Mouse (Mus musculus): ENCODE measurements around the gene Tyrobp. TPM values are rescaled to one million over a fixed set of nuclear protein-coding genes. Genes with fewer than 3 reads are reported as not detected.

The Tyrobp gene
- polyA plus RNA-seq, 1 experiment = not detected

GRCm38 (mm10) chr7:30419561-30420499 lies 6.3 kb downstream of the Tyrobp start, which contains the start of gene Hcst:
Gene Hcst, minus strand, starts transcription at chr7:30419854.
- TF ChIP-seq GATA1 (IDR thresholded peaks at IDR 0.05; ENCODE audit: low read length) = no peak

GRCm38 (mm10) chr7:30420673-30421072 lies 7.1 kb downstream of the Tyrobp start:
- no peak for TF ChIP-seq GATA1 (IDR thresholded peaks at IDR 0.05; ENCODE audit: low read length)

- no peak for TF ChIP-seq GATA1 (IDR thresholded peaks at IDR 0.05; ENCODE audit: low read length)
Measured at GRCm38 (mm10) chr7:30421175-30421889, 7.8 kb downstream of the Tyrobp start, which contains the start of gene Nfkbid. Gene Nfkbid, plus strand, starts transcription at chr7:30421732.

GRCm38 (mm10) chr7:30421890-30422435 lies 8.4 kb downstream of the Tyrobp start:
- TF ChIP-seq GATA1 (IDR thresholded peaks at IDR 0.05; ENCODE audit: low read length) = no peak

GRCm38 (mm10) chr7:30422560-30422959 lies 9.0 kb downstream of the Tyrobp start:
- no peak for TF ChIP-seq GATA1 (IDR thresholded peaks at IDR 0.05; ENCODE audit: low read length)

- no peak for TF ChIP-seq GATA1 (IDR thresholded peaks at IDR 0.05; ENCODE audit: low read length)
Measured at GRCm38 (mm10) chr7:30423071-30423641, 9.6 kb downstream of the Tyrobp start.

DNA sequence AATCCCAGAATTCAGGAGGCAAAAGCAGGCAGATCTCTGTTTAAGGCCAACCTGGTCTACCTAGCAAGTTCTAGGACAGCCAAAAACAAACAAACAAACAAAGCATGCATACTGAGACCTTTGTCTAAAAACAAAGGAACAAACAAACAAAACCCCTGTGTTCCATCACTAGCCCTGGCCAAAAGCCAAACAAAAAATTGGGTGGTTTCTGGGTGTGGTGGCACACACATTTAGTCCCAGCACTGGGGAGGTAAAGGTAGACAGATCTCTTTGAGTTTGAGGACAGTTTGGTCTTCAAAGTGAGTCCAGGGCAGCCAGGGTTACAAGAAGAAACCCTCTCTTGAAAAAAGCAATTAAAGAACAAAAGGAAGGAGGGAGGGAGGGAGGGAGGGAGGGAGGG lies 15.8 kb downstream of the Tyrobp start:
- no peak for TF ChIP-seq GATA1 (IDR thresholded peaks at IDR 0.05; ENCODE audit: low read length)

GRCm38 (mm10) chr7:30430191-30430590 lies 16.6 kb downstream of the Tyrobp start:
- TF ChIP-seq GATA1 (IDR thresholded peaks at IDR 0.05; ENCODE audit: low read length) = no peak

- no peak for TF ChIP-seq GATA1 (IDR thresholded peaks at IDR 0.05; ENCODE audit: low read length)
Measured at GRCm38 (mm10) chr7:30431793-30432192, 18.2 kb downstream of the Tyrobp start.

DNA sequence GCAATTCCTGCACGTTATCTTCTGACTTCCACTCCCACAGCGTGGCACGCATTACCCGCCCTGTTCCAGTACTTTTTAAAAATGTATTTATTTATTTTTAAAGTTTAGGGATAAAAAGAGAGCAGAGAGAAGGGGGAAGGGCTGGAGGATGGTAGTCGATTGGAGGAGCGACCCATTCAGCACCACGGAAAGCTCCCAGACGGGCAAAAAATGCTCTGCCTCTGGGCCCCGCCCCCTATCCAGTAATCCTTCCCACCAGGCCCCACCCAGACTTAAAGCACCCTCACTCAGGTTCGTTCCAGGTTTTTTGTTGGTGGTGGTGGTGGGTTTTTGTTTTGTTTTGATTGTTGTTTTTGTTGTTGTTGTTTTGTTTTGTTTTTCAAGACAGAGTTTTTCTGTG lies 20.7 kb downstream of the Tyrobp start:
- TF ChIP-seq GATA1 (IDR thresholded peaks at IDR 0.05; ENCODE audit: low read length) = no peak

- TF ChIP-seq GATA1 (IDR thresholded peaks at IDR 0.05; ENCODE audit: low read length) = no peak
Measured at GRCm38 (mm10) chr7:30434701-30435100, 21.1 kb downstream of the Tyrobp start.

DNA sequence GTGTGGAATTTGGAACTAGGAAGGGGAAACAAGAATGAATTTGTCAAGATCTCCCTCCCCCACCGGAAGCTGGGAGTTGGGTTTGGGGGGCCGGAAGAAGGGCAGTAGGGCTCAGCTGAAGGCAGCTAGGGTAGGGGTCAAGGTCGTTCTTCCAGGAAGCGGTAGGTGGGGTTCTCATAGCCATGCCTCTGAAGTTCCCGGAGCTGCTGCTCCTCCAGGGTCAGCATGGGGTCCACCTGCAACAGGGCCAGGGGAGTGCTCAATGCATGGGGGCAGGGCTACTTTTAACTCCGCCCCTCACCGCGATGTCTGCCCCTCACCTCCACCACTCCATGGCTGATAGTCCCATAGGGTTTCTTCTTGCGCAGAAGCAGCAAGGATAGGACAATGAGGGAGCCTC lies 21.6 kb downstream of the Tyrobp start:
- TF ChIP-seq GATA1 (IDR thresholded peaks at IDR 0.05; ENCODE audit: low read length) = no peak

- TF ChIP-seq GATA1 (IDR thresholded peaks at IDR 0.05; ENCODE audit: low read length) = no peak
Measured at GRCm38 (mm10) chr7:30436879-30437278, 23.3 kb downstream of the Tyrobp start.

- TF ChIP-seq GATA1 (IDR thresholded peaks at IDR 0.05; ENCODE audit: low read length) = no peak
Measured at GRCm38 (mm10) chr7:30439734-30440133, 26.2 kb downstream of the Tyrobp start.

DNA sequence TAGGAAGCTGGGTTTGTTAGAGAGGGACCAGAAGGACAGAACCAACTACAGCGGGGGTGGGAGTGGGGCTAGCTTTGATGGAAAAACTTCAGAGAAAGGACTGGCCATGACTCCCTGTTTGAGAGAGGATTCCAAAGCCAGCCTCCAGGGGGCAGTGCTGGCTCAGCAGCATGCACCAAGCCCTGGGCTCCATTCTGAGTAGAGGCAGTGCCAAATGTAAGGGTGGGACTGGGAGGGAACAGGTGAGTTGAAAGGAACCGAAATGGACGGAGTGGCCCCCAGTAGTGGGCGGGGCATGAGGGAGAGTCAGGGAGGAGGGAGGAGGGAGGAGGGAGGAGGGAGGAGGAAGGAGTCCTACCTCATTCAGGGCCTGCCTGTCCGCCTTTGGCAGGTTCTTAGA lies 27.1 kb downstream of the Tyrobp start:
- TF ChIP-seq GATA1 (IDR thresholded peaks at IDR 0.05; ENCODE audit: low read length) = no peak

GRCm38 (mm10) chr7:30443696-30444095 lies 30.1 kb downstream of the Tyrobp start:
- no peak for TF ChIP-seq GATA1 (IDR thresholded peaks at IDR 0.05; ENCODE audit: low read length)
